Mouse (Mus musculus) hindbrain, postnatal 0 days (tissue): Measurements from ENCODE around the gene Ms4a1. TPM values are rescaled to one million over a fixed set of nuclear protein-coding genes. Genes with fewer than 3 reads are reported as not detected.
"Not testable (repeated sequence)": the region's sequence is repeated elsewhere in the genome, so short reads cannot be mapped to it uniquely, and the experiment has no call there.

Experiments
- ATAC-seq: fragments of 200-750 bp; cut with Nextera tagmentation; 2 replicates; pipeline ENCODE4 v1.8.0; 2017; ENCODE audit warnings: mild to moderate bottlenecking, moderate TSS enrichment, moderate library complexity
- DNase-seq: peaks from one replicate; pipeline ENCODE4 v3.0.0-alpha.2; 2015; ENCODE audit warnings: low spot score
- H3K27ac ChIP-seq: fragments of 300-500 bp; sonication (generic); 2 replicates; pipeline ENCODE4 v1.5.1; 2014; ENCODE audit warnings: mild to moderate bottlenecking
- H3K27me3 ChIP-seq: fragments of 300-500 bp; sonication (generic); 2 replicates; pipeline ENCODE4 v1.6.1; 2014; ENCODE audit warnings: low read length, mixed read lengths; ENCODE audit not compliant: insufficient read depth
- H3K36me3 ChIP-seq: fragments of 300-500 bp; sonication (generic); 2 replicates; pipeline ENCODE4 v1.6.1; 2014; ENCODE audit warnings: low read length, mixed read lengths; ENCODE audit not compliant: insufficient read depth
- H3K4me1 ChIP-seq: fragments of 300-500 bp; sonication (generic); 2 replicates; pipeline ENCODE4 v1.6.1; 2014; ENCODE audit warnings: antibody characterized with exemption, low read length, mixed read lengths; ENCODE audit not compliant: insufficient read depth
- H3K4me2 ChIP-seq: fragments of 300-500 bp; sonication (generic); 2 replicates; pipeline ENCODE4 v1.6.1; 2014; ENCODE audit warnings: low read depth, mild to moderate bottlenecking, low read length, moderate library complexity, mixed read lengths
- H3K4me3 ChIP-seq: fragments of 300-500 bp; sonication (generic); 2 replicates; pipeline ENCODE4 v1.5.1; 2014; ENCODE audit warnings: low read length
- H3K9ac ChIP-seq: fragments of 300-500 bp; sonication (generic); replicated peaks from 2 replicates; pipeline ENCODE4 v1.6.1; 2014; ENCODE audit warnings: mild to moderate bottlenecking, low read length, moderate library complexity, mixed read lengths
- H3K9me3 ChIP-seq: fragments of 300-500 bp; sonication (generic); 2 replicates; pipeline ENCODE4 v1.6.1; 2016; ENCODE audit warnings: low read length, mixed read lengths
- CTCF ChIP-seq: IDR thresholded peaks from 2 replicates; pipeline ENCODE4 v1.5.1; 2016; ENCODE audit warnings: antibody characterized with exemption, control low read depth, low read depth
- WGBS: fragments of 180-500 bp; shearing (Covaris S2); extraction: QIAGEN DNeasy Blood & Tissue Kit; methylation state at CpG from one replicate; pipeline ENCODE4 v1.1.7; 2014; 5-methylcytosine and 5-hydroxymethylcytosine counted together
- polyA plus RNA-seq: library from polyadenylated mRNA; unstranded; fragments of >200 nt; fragmentation: Nextera tagmentation; extraction: Ambion mirVana; gene quantifications from 2 replicates; pipeline ENCODE4 v1.2.1, GENCODE M21; 2015
- total RNA-seq: library from RNA; depleted of rRNA; stranded (reverse); fragments of >200 nt; gene quantifications from 2 replicates; pipeline ENCODE4 v1.2.3, GENCODE M21; 2014

Ms4a1 gene
- total and polyA plus RNA-seq, 2 experiments from 2014 or later = not detected

DNA sequence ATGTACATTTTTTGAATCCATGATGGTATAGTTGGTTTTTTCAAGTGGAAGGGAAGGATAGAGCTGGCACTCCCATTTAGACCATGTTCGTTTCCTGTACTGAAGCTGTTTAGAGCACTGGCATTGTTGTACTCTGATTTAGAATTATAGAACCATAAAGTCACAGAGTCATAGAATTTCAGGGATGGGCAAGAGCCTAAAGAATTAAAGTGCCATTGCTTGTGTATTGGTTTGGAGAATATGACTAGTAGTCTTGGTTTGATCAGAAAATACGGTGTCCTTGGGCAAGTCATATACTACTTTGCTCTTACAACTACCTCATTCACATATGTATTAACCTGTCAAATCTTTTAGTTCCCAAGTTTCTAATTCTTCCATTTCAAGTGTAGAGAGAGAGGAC, 17.7 kb upstream of the Ms4a1 start, which contains the start of gene Ms4a5:
Gene Ms4a5 (minus strand): TSS at position 101 of the 400 bp plus-strand sequence.
- Histone ChIP-seq H3K27me3 (no peaks in the 10 kb centered on the region), H3K36me3 (no peaks in the 10 kb centered on the region), H3K9me3 (no peaks in the 10 kb centered on the region), H3K4me3 (no peak within 1 kb of the TSS), H3K9ac (no peak within 1 kb of the TSS), H3K4me2 (no peak within 1 kb of the TSS), H3K27ac (no peak within 1 kb of the TSS), H3K4me1 (no peaks in the 10 kb centered on the region)
- TF ChIP-seq CTCF = no peak
- WGBS = 90% methylated on average over 2 of the region's 2 CpGs
- DNase-seq (no peak), ATAC-seq (no peak)

DNA sequence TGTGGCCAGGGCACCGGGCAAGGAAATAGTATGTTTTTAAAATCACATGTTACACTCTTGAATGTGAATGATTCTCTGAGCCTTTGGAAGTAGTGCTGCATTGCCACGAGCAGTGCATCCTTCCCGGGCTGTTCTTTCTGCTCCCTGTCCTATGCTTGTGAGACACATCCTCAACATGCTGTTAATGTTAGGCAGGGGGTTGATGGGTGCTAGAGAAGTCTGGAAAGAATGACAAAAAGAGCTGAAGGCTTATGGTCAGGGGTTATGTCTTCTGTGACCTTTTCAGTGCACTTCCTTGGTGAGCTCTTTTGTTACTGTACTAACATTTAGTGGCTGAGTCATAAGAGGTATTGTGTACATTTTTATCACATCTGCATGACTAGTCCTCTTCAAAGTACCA, 14.2 kb upstream of the Ms4a1 start:
- Histone ChIP-seq H3K27ac (no peak overlapping the region), H3K36me3 (no peaks in the 10 kb centered on the region), H3K27me3 (no peaks in the 10 kb centered on the region), H3K9ac (no peak overlapping the region), H3K4me1 (no peaks in the 10 kb centered on the region), H3K4me3 (no peak overlapping the region), H3K4me2 (no peak overlapping the region), H3K9me3 (no peaks in the 10 kb centered on the region)
- WGBS = 84% methylated on average over 3 of the region's 3 CpGs
- no peak for ATAC-seq
- DNase-seq = no peak
- TF ChIP-seq CTCF = no peak

DNA sequence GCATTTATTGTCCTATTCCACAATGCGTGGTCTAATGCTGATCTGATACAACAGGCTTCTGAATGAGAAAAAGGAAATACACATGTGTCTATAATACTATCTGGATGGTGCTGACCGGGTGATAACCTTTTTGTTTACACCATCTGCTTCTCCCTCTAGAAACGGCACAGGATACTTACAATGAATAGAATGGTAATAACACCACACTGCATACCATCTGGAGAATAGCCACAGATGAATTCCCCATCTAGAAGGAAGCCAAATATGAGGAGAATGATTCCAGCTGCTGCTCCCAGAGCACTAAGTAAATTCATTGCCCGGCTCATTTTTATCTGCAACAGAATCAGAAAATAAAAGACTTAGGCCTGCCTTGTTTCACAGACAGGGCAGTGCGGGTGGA, 10.4 kb upstream of the Ms4a1 start:
- H3K4me2 ChIP-seq = no peak overlapping the region
- H3K9me3 ChIP-seq = no peaks in the 10 kb centered on the region
- H3K9ac ChIP-seq = no peak overlapping the region
- H3K27me3 ChIP-seq = no peaks in the 10 kb centered on the region
- DNase-seq (no peak), ATAC-seq (no peak)
- no peaks in the 10 kb centered on the region for H3K4me1 ChIP-seq
- H3K27ac ChIP-seq = no peak overlapping the region
- no peaks in the 10 kb centered on the region for H3K36me3 ChIP-seq
- TF ChIP-seq CTCF = no peak
- H3K4me3 ChIP-seq = no peak overlapping the region
- WGBS = 68% methylated on average over 5 of the region's 5 CpGs

DNA sequence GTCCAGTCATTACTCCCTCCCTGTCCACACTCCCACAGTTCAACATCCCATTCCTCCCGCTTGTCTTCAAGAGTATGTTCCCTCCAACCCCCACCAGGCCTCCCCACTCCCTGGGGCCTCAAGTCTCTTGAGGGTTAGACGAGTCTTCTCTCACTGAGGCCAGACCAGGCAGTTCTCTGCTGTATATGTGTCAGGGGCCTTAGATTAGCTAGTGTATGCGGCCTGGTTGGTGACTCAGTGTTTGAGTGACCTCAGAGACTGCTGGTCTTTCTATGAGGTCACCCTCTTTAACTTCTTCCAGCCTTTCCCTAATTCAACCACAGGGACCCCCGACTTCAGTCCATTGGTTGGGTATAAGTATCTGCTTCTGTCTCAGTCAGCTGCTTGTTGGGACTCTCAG, 915 bp upstream of the Ms4a1 start:
- H3K9me3 ChIP-seq = no peaks in the 10 kb centered on the region
- WGBS = 77% methylated on average over 4 of the region's 4 CpGs

DNA sequence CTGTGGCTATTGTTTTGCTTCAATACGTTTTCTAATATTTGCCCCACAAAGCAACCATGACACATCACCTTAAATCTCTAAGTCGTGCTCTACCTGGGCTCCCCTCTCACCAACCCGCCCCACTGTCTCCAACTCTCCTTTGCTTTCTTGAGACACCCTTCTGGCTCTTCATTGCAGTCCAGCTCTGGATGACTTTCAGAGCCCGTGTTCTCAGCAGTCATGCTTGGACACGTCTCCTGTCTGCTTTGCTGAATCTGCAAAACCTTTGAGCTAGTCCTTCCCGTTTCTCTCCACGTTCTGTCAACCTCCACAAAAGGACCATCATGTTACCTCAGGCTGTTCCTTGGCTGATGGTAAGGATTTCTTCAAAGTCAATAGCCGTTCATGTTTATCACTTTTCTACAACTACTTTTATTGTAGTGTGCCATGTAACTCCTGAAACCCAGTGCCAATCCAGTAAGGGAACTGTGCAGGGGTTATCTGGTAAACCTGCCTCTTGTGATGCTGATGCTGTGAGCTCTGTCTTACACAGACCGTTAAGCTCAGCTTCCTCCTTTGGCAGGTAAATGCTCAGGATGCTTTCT, 1.3 kb downstream of the Ms4a1 start:
- no peak overlapping the region for H3K27ac ChIP-seq
- H3K36me3 ChIP-seq = no peaks in the 10 kb centered on the region
- 88% methylated on average over 9 of the region's 9 CpGs for WGBS
- no peak for TF ChIP-seq CTCF
- H3K4me1 ChIP-seq = no peaks in the 10 kb centered on the region
- H3K4me2 ChIP-seq = no peak overlapping the region
- DNase-seq = no peak
- H3K9ac ChIP-seq = no peak overlapping the region
- no peaks in the 10 kb centered on the region for H3K27me3 ChIP-seq
- H3K4me3 ChIP-seq = no peak overlapping the region
- no peaks in the 10 kb centered on the region for H3K9me3 ChIP-seq
- ATAC-seq = no peak

More for the DNA sequence above, 915 bp upstream of the Ms4a1 start:
- no peak overlapping the region for H3K4me3 ChIP-seq
- no peaks in the 10 kb centered on the region for H3K4me1 ChIP-seq
- no peak overlapping the region for H3K4me2 ChIP-seq
- no peak overlapping the region for H3K27ac ChIP-seq
- no peak for ATAC-seq
- no peaks in the 10 kb centered on the region for H3K27me3 ChIP-seq
- DNase-seq = no peak
- no peak for TF ChIP-seq CTCF
- no peak overlapping the region for H3K9ac ChIP-seq
- H3K36me3 ChIP-seq = no peaks in the 10 kb centered on the region

DNA sequence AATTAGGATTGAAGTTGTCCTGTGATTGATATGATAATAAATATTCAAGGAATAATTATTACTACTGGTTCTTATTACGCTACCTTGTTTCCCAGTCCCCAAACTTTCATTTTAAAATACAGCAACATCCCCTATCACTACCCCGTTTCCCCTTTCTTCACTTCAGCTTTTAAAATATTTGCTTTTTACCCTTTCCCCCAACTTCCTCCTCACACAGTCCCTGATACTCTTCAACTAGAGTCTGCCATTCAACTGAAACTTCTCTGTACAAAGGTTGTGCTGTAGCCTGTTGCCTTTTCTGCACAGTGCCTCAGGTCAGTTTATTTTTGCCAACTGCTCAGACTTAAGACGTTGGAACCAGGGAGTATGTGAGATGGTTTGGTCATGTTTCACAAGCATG, 2.5 kb downstream of the Ms4a1 start:
- 90% methylated on average over 3 of the region's 3 CpGs for WGBS
- H3K36me3 ChIP-seq = no peaks in the 10 kb centered on the region
- H3K27ac ChIP-seq = no peak overlapping the region
- ATAC-seq = no peak
- H3K4me2 ChIP-seq = no peak overlapping the region
- H3K9ac ChIP-seq = no peak overlapping the region
- H3K27me3 ChIP-seq = no peaks in the 10 kb centered on the region
- DNase-seq = no peak
- TF ChIP-seq CTCF = no peak
- no peak overlapping the region for H3K4me3 ChIP-seq
- H3K9me3 ChIP-seq = no peaks in the 10 kb centered on the region
- no peaks in the 10 kb centered on the region for H3K4me1 ChIP-seq

DNA sequence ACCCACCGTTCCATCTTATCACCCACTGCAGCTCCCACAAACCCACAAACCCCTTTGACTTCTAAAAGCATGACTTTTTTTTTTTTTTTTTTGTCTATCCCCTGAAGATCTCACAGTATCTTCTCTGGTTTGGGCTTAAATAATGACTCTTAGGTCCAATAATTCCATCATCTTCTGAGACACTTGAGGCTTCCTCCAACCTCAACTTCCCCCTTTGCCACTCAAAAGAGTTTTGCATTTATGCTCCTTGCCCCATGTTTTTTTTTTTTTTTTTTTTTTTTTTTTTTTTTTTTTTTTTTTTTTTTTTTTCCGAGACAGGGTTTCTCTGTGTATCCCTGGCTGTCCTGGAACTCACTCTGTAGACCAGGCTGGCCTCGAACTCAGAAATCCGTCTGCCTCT, 3.1 kb downstream of the Ms4a1 start:
- ATAC-seq = not testable (repeated sequence)
- 74% methylated on average over 4 of the region's 4 CpGs for WGBS

More for the DNA sequence above, 3.1 kb downstream of the Ms4a1 start:
- DNase-seq, H3K9ac ChIP-seq, H3K36me3 ChIP-seq, H3K4me3 ChIP-seq, H3K9me3 ChIP-seq, H3K27me3 ChIP-seq, H3K4me2 ChIP-seq, H3K27ac ChIP-seq, H3K4me1 ChIP-seq: not testable (repeated sequence)
